Mouse (Mus musculus): ENCODE data around the gene Nupl1.

Gene Nupl1

DNA sequence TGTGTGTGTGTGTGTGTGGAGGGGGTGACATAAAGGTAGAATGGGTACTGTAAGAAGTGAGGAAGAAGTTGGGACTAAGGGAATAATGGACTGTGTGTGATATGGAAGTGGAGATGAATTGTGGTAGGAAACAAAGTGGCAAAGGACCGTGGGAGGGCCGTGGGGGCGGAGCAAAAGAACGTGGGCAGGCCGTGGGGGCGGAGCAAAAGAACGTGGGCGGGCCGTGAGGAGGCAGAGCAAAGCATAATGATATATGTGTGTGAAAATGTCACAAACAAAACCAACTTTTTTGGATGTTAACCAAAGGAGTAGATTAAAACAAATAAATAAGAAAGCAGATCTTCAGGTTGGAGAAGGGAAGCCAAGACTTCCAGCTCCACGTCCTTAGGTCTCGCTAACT lies 98.9 kb downstream of the Nupl1 start:
- no peak for DNase-seq (ENCODE audit: low spot score in 2 of 2)

DNA sequence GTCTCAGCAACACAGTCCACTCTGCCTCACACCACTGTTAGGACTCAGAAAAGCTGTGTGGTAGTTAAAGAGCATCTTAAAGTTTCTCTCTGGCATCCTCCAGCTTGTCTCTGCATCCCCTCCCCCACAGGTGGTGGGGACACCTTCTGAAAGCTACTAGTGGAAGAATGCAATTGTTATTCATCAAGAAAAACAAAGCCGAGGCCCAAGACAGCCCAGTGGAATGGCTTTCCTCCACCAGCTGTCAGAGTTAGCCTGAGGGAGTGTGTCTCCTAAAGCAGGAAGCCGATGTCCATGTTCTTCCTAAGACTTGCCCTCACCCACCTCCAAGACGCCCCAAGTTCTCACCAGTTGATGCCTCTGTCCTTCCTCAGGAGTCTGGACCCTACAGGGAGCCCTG lies 102.3 kb downstream of the Nupl1 start:
- no peak for DNase-seq (ENCODE audit: low spot score in 2 of 2)

DNA sequence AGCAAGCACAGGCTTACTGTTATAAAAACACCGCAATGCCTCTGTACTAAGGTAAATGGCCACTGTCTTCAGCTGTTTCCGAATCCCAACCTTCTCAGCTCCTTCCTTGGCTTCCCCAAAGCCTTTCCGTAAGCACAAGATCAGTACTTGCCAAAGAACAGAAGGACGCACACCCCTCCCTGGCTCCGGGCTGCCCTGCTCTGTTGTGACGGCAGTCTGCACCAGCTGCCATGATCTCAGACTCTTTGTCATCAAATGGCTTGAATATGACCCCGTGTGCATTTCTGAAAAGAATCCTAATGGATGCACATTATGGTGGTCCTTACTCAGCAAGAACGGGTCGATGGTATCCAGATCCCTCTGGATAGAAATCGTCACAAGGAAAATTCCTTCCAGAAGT lies 108.0 kb downstream of the Nupl1 start:
- DNase-seq (ENCODE audit: low spot score in 2 of 2), result no peak

DNA sequence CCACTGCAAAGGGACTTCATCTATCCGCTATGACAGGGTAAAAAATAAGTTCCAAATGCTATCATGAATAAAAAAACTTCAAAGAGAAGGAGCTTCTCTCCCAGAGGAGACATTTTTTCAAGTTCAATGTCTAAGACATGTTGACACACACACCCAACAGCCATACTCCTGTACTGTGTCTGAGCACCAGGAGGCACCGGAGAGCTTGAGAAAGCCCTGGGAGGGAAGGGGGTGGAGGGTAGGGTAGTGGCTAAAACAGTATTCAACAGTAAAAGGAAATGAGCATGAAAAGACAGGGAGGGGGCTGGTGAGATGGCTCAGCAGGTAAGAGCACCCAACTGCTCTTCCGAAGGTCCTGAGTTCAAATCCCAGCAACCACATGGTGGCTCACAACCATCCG lies 112.9 kb downstream of the Nupl1 start:
- no peak for DNase-seq (ENCODE audit: low spot score in 2 of 2)

DNA sequence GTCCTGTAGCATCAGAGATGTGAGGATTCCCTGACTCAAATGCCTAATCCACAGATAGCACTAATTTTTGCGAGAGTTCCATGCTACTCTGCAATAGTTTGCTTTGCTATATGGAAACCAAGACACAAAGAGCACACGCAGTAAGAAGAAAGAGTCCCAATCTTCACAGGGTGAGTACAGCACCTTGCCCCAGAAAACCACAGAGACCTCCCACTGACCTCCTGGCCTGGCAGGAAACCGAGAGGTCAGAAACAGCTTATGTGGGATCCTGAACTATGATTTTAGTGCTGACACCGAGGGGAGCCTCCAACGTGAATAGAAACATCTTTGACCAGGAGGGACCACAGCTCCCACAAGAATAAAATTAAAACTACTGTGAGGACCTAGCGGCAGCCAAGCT lies 113.4 kb downstream of the Nupl1 start:
- no peak for DNase-seq (ENCODE audit: low spot score in 2 of 2)

DNA sequence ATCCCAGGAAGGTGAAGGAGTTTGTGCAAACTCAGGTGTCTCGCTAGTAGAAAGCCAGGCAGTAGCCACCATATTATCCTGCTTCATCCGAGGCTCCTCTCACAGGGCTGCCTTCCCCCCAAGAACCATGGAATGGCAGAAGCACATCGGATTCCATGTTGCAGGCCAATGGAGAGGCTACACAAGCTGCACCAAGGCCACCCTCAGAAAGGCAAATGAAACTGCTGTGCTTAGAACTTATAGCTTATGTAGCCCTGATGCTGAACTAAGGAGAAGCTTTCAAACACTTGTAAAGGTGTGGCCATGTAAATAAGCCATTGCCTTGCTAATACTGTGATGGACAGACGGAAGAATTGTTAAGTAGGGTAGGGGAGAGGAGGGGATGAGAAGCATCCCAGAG lies 115.4 kb downstream of the Nupl1 start:
- no peak for DNase-seq (ENCODE audit: low spot score in 2 of 2)

DNA sequence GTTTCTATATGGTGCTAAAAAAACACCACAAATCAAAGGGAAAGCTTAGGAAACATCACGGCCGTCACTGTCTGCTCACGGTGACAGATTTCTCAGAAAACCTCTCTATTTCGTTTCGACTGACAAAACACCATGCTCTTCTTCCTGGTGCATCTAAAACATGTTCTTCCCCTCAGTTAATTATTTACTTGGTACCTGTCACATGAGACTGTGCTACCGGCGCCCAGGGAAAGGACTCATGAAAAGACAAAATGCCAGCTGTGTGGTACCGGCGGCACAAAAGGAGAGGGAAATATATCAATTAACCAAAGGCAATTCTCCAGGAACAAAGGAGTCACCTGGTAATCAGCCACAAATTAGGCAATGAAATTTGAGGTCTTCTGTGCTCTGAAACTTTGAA lies 116.5 kb downstream of the Nupl1 start:
- no peak for DNase-seq (ENCODE audit: low spot score in 2 of 2)
